Mouse (Mus musculus) bone marrow, adult 2 months (tissue): ENCODE results near the gene Adm2.

ENCODE experiments used
- CTCF ChIP-seq: fragments of 200-500 bp; IDR thresholded peaks from 2 replicates; pipeline ENCODE4 v1.5.1; 2011; ENCODE audit warnings: low read length, control low read depth; ENCODE audit not compliant: control insufficient read depth, insufficient read depth
- POLR2A ChIP-seq: fragments of 200-500 bp; IDR thresholded peaks from 2 replicates; pipeline ENCODE4 v1.6.1; 2011; ENCODE audit warnings: low read depth, mild to moderate bottlenecking, control low read depth, low read length, borderline replicate concordance; ENCODE audit not compliant: control insufficient read depth

DNA sequence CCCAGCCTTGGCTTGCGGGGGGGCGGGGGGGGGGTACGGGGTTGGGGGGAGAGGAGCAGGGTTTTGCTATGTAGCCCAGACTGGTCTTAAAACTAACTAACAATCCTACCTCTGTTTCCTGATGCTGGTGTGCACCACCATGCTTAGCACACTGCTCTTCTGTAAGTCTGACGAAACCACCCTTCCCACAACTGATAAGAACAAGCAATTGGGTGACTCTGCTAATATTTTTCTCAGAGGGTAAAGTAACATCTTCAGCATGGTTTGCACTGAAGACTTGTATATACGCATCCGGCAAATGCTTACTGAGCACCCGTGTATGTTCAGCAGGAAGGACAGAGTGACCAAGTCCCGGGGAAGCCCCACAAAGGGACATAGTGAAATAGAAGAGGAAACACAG lies 1.3 kb upstream of the Adm2 start:
- TF ChIP-seq CTCF (no peak), POLR2A (no peak)
